Mouse (Mus musculus) E14TG2a.4 (cell line): ENCODE data around the gene 4930469K13Rik.

Source experiments
- H3K27me3 ChIP-seq: 2 replicates; pipeline ENCODE4 v1.6.1; 2014; ENCODE audit warnings: low read length, control low read depth; ENCODE audit not compliant: insufficient read depth
- H3K36me3 ChIP-seq: 2 replicates; pipeline ENCODE4 v1.6.1; 2014; ENCODE audit warnings: low read length, control low read depth; ENCODE audit not compliant: insufficient read depth
- H3K4me1 ChIP-seq: replicated peaks from 2 replicates; pipeline ENCODE4 v1.6.1; 2014; ENCODE audit warnings: low read depth, low read length, control low read depth
- H3K4me3 ChIP-seq: replicated peaks from 2 replicates; pipeline ENCODE4 v1.5.1; 2014; ENCODE audit warnings: mild to moderate bottlenecking, low read length
- H3K9me3 ChIP-seq: 2 replicates; pipeline ENCODE4 v1.6.1; 2014; ENCODE audit warnings: low read length, control low read depth
- CTCF ChIP-seq: conservative IDR thresholded peaks from 2 replicates; pipeline ENCODE4 v1.5.1; 2014; ENCODE audit warnings: low read length
- NANOG ChIP-seq: IDR thresholded peaks from 2 replicates; pipeline ENCODE4 v1.6.1; 2014; ENCODE audit warnings: borderline replicate concordance, low read length, mixed read lengths
- POU5F1 ChIP-seq: IDR thresholded peaks from 2 replicates; pipeline ENCODE4 v1.6.1; 2014; ENCODE audit warnings: low read length, borderline replicate concordance

4930469K13Rik gene

DNA sequence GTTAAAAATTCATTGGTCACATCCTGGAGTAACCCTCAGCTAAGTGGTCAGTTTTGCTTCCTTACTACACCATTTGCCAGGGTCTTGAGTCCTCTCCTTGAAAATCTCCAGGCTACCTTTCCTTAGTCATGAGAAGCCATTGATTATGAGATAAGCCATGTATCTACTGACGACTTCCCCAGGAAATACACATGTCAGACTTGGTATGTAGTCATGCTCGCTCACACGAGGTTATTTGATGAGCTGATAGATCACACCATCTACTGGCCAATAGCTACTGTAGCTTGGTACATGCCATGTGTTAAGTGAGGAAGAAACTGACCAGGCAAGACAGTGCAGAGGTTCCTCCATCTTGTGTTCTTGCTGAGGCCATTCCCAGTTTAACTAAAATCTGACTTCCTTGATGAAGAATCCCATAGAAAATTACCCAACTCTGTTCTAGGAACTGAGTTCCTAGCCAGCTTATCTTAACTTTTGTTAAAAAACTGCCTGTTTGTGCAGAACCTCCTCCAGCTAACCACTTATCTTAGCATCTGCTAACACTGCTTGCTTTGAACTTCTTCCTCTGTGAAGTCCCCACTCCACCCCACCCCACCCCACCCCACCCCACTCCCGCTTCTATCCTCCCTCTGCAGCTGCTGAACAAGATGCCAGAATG is 158.8 kb downstream of the 4930469K13Rik start:
- peaks cover 3% of the 10 kb centered on the region; the same call in 1 of the 2 replicates for H3K27me3 ChIP-seq

DNA sequence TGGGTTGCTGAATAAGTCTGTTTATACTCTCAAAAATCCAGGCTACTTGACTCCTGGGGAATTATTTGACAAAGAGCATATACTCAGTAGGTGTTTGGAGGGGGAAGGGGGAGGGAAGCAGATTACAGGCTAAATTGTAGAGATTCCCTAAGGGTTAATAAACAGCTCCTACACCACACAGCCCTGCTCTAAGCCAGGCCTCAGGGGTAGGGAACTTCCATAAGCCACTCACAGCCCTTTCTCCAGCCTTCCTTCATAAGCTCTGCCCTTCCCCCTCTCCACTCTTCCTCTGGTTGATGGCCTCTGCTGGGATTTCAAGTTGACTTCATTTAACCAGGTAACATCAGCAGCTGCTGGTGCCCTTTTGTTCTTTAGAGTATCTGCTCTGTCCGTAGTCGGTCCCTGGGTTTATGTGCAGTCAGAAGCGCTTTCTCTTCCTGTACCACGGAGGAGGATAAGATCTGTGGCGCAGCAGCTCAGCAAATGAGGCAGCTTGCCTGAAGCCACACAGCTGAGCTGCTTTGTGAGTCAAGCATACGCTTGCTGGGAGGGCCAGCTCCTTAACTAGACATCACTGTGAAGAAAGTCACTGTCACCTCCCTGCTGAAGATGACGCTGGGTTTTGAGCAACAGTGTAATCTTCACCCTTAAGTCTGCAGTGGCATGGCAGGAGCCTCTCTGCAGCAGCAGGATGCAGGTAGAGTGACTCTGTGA is 159.6 kb downstream of the 4930469K13Rik start:
- Histone ChIP-seq H3K36me3 (no peaks in the 10 kb centered on the region), H3K4me1 (peaks cover 22% of the 10 kb centered on the region), H3K27me3 (peaks cover 3% of the 10 kb centered on the region; the same call in 1 of the 2 replicates), H3K9me3 (no peaks in the 10 kb centered on the region), H3K4me3 (no peak overlapping the region)
- TF ChIP-seq POU5F1 = no peak
- TF ChIP-seq NANOG = no peak
- TF ChIP-seq CTCF = no peak

More for the DNA sequence above, 158.8 kb downstream of the 4930469K13Rik start:
- TF ChIP-seq NANOG (no peak), CTCF (no peak), POU5F1 (no peak)
- H3K9me3 ChIP-seq = no peaks in the 10 kb centered on the region
- H3K4me1 ChIP-seq = peaks cover 17% of the 10 kb centered on the region
- H3K4me3 ChIP-seq = no peak overlapping the region
- H3K36me3 ChIP-seq = no peaks in the 10 kb centered on the region

DNA sequence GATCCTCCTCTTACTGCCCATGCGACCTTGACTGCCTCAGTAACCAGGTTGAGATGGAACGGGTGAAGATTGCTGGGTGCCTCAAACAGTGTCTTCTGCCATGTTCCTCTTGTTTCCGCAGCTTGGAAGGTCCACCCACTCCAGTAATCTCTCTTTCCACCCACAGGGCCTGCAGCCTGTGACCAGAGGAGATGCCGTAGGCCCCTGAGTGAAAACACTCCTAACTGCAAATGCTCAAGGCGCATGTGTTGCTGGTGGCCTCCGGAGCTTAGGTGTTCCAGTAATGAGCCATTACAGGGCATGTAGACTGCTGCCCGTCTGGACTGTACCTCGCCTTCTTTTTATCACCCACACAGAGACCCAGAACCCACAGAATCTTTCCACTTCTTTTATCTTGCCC is 160.7 kb downstream of the 4930469K13Rik start:
- peaks cover 3% of the 10 kb centered on the region; the same call in 1 of the 2 replicates for H3K27me3 ChIP-seq
- no peak for TF ChIP-seq POU5F1
- no peak for TF ChIP-seq CTCF
- TF ChIP-seq NANOG = no peak
- peaks cover 30% of the 10 kb centered on the region for H3K4me1 ChIP-seq
- H3K36me3 ChIP-seq = no peaks in the 10 kb centered on the region
- H3K4me3 ChIP-seq = no peak overlapping the region
- no peaks in the 10 kb centered on the region for H3K9me3 ChIP-seq

DNA sequence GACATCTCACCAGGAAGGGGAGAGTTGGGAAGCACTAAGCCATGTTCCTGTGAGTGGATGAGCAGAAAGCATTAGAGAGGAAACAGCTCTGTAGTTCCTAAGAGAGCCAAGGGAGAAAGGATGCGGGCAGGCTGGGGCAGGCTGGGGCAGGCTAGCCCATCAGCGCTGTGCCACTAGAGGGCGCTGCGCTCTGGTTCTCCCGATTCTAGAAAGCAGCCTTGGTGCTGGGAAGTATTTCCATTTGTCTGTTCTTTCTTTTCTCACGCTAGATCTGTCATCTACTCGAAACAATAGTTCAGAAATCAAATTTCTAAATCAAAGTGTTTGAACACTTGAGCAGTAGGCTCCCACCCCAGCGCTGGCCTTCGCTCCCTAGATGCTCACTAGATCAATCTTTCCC is 164.1 kb downstream of the 4930469K13Rik start:
- Histone ChIP-seq H3K27me3 (peaks cover 2% of the 10 kb centered on the region; the same call in 1 of the 2 replicates), H3K4me3 (no peak overlapping the region), H3K36me3 (no peaks in the 10 kb centered on the region), H3K4me1 (peaks cover 27% of the 10 kb centered on the region), H3K9me3 (no peaks in the 10 kb centered on the region)
- TF ChIP-seq NANOG (no peak), CTCF (peak; percentile 87)

DNA sequence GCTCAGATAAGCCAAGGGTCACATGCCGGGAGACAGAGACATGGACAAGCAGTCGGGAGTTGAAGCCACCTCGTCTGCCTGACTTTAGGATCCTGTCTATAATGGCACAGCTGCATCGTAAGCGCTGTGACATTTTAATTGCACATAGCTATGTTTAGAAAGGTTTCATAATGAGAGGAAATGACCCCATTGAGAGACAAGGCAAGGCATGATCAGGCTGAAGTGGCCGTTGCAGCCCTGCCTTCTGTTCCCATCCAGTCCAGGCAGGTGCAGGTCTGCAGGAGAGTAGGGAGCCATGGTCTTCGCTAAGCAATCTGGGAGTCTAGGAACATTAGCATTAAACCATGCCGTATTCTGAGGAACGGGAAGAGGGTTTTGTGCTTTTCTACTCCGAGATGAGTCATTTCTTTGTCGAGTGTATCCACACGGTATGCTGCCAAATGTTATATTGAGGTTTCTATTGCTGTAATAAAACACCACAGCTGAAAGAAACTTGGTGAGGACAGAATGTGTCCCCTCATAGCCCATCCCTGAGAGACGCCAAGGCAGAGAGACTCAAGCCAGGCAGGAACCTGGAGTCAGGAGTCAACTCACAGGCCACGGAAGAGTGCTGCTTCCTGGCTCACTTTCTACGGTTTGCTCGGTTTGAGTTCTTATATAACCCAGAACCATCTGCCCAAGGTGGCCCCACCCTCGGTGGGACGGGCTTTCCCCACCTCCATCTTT is 165.8 kb downstream of the 4930469K13Rik start:
- Histone ChIP-seq H3K4me1 (peaks cover 22% of the 10 kb centered on the region), H3K4me3 (no peak overlapping the region), H3K9me3 (no peaks in the 10 kb centered on the region), H3K27me3 (peaks cover 8% of the 10 kb centered on the region; the same call in 1 of the 2 replicates), H3K36me3 (no peaks in the 10 kb centered on the region)
- no peak for TF ChIP-seq NANOG
- TF ChIP-seq POU5F1 = no peak
- TF ChIP-seq CTCF = no peak

DNA sequence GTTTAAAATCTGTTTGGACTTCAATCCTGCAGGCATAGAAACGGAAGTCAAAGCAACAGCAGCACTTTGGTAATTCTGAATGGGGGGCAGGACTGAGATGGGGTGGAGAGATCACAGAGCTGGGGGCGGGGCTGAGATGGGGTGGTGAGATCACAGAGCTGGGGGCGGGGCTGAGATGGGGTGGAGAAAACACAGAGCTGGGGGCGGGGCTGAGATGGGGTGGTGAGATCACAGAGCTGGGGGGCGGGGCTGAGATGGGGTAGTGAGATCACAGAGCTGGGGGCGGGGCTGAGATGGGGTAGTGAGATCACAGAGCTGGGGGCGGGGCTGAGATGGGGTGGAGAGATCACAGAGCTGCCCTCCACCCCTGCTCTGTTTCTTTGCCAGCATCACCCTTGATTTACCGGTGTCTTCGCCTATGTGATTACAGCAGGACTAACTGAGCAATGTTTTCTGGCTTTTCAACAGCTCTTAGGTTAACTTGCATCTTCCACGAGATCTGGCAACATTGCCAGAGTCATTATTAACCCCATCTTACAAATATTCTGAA is 166.4 kb downstream of the 4930469K13Rik start:
- Histone ChIP-seq H3K4me1 (peaks cover 22% of the 10 kb centered on the region), H3K36me3 (no peaks in the 10 kb centered on the region), H3K4me3 (no peak overlapping the region), H3K9me3 (no peaks in the 10 kb centered on the region), H3K27me3 (peaks cover 8% of the 10 kb centered on the region; the same call in 1 of the 2 replicates)
- no peak for TF ChIP-seq POU5F1
- no peak for TF ChIP-seq NANOG
- no peak for TF ChIP-seq CTCF

DNA sequence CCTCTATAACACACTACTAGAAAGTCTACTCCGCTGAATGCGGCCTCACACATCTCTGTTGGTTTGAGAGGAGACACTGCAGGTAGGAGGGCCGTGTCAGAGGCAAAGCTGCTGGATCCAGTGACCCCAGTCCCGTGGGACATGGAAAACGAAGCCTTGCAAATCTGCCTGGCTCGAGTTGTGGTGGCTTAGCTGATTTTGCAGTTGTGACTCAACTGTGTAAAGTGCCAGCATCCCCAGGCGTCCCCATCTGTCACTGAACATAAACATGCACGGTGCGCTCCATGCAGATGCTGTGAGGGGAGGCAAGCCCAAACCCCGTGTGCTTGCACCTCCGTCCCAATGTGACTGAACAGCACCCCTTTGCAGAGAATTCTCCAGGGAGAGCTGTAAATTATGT is 168.9 kb downstream of the 4930469K13Rik start:
- Histone ChIP-seq H3K4me3 (no peak overlapping the region), H3K4me1 (peaks cover 25% of the 10 kb centered on the region), H3K27me3 (peaks cover 19% of the 10 kb centered on the region; the same call in 1 of the 2 replicates), H3K36me3 (no peaks in the 10 kb centered on the region), H3K9me3 (no peaks in the 10 kb centered on the region)
- no peak for TF ChIP-seq NANOG

DNA sequence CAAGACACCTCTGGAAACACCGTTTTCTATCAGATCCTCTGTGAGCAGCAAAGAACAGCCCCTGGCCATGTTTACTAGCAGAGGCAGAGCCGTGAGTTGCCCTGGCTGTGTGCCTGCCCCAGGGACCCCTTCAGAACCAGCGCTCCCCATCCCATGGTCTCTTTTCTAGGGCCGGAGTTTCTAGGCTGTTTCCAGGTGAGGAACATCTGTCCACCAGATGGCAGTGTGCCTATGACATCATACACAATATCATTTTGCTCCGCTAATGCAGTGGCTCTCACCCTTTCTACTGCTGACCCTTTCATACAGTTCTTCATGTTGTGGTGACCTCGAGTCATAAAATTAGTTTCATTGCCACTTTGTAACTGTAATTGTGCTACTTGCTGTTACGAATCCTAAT is 169.7 kb downstream of the 4930469K13Rik start:
- no peaks in the 10 kb centered on the region for H3K9me3 ChIP-seq
- H3K36me3 ChIP-seq = no peaks in the 10 kb centered on the region
- H3K4me1 ChIP-seq = peaks cover 20% of the 10 kb centered on the region
- TF ChIP-seq CTCF = peak; percentile 47
- TF ChIP-seq POU5F1 = no peak
- TF ChIP-seq NANOG = no peak
- H3K4me3 ChIP-seq = no peak overlapping the region
- peaks cover 23% of the 10 kb centered on the region; the same call in 1 of the 2 replicates for H3K27me3 ChIP-seq
